Mouse (Mus musculus): ENCODE measurements around the gene Lims1. TPM values are rescaled to one million over a fixed set of nuclear protein-coding genes. Genes with fewer than 3 reads are reported as not detected.

Lims1 gene
- total RNA-seq, 2 experiments from 2014 or later, result 58.1 to 69.6 TPM

- no peak for DNase-seq
These were observed 60.5 kb downstream of the Lims1 start for GRCm38 (mm10) chr10:58383761-58384160.

- no peak for DNase-seq
These were observed 62.4 kb downstream of the Lims1 start for GRCm38 (mm10) chr10:58385629-58386028.

- DNase-seq, result no peak
These were observed 63.7 kb downstream of the Lims1 start for GRCm38 (mm10) chr10:58386997-58387396.

DNA sequence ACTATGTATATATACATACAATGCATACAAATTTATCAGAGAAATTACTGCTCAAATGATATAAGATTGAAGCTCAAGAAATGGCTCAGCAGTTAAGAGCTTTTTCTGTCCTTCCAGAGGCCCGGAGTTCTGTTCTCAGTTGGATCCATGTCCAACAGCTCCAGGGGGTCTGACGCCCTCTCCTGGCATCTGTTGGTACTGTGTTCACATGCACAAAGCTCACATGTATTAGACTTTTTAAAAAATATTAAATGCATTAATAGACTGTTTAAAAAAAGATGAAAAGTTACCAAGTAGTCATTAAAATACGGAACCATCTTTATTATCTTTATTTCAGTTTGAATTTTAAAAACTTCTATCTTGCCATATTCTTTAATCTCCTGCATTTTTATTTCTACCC lies 65.4 kb downstream of the Lims1 start:
- DNase-seq, result no peak

DNA sequence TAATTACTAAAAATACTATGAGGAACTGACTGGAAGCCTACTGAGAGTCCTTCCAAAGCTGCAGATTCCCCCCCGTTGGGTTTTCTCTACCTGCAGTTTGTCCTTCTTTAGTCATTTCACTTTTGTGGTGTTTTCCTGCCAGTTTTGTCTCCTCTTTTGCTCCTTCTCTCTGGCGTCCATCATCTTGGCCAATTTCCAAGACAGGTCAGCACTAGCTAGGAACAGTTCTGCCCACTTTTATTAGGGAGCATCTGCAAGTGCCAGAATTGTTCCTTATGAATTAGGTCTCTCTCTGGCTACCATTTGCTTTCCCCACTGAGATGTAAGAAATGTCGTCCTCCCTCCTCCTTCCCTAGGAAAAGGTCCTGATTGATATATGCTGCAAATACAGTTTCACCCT lies 65.9 kb downstream of the Lims1 start:
- no peak for DNase-seq

DNA sequence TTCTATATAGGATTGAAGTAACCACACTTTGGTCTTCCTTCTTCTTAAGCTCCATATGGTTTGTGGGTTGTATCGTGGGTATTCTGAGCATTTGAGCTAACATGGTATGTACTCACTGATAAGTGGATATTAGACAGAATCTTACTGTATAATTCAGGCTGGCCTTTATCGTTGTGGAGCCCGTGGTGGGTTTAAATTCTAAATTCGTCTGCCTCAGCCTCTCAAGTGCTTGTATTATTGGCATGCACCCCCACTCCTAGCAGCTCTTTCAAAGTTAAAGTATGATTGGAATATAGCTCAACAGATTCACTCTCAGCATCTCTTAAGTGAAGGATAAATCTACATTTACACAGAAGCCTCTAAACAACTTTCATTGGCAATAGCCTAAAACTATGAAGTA lies 69.2 kb downstream of the Lims1 start:
- no peak for DNase-seq

DNA sequence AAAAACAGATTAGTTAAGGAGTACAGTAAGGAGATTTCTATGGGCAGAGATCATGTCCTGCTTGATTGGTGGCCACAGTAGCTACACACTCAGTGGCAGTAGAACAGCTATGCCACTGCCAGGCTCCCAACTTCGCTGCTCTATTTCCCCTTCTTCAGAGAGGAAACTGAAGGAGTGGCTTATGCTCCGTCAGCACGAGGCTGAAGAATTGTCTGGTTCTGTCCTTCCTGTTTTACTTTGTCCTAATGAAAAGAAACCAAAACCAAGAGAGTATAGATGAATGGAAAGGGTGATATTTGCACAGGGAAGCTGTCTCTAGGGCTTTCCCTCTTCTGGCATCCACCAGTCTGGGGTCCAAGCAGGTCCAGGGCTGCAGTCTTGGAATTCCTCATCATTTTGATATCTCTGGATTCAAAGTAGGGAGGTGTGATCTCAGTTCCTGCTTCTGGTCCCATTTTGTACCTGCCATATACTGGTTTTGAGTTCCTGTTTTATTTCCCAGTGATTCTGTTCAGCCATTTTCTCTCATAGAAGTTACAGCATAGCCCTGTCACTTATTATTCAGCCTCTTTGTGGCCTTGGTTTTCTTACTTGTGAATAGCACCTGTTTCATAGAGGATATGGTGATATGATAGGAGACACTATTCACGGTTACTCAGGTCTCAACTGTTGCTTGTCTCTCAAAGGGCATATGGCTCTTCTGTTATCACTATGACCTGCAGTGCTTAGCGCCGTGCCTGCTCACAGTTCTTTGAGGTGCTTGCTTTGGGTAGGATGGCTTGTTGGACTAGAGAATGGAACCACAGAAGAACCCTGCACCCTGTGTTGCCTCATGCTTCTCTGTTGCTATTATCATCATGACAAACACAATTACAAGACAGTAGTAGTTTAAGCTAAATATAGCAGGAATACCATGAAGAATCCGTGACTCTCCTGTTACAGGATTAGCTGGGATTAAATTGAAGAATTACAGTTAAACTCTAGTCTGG lies 70.1 kb downstream of the Lims1 start:
- no peak for DNase-seq

DNA sequence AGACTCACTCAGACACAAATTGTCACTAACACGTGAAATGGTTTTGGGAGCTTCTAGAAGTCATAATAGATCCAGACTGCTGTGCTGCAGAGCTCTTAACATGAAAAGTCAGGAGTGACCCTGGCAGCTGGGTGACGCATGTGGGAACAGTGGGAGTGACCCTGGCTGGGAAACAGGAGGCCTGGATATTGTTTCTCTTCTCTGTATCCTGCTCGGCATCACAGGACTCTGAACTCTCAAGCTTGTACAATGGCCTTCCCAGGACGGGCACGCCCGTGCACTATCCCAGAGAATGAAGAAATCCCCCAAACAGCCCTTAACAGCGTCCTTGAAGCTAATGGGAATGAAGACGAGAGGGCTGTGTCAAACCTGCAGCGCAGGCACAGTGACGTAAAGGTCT lies 70.9 kb downstream of the Lims1 start:
- DNase-seq, result peak; percentile 83

DNA sequence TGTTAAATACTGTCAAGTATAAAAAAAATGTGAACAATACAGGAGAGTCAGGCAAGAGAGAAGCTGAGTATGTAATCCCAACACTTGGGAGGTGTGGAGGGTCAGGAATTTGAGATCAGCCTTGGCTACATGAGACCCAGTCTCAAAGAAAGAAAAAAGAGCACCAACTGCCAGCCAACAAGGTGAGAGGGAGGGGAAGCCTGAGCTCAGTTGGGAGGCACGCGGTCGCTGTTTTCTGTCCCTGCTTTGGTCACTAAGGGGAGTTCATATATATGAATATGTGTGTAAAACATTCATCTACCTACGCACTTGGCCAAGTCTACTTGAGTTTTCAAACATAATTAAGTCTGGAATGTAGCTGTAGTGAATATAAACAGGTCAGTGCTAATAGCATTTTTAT lies 72.0 kb downstream of the Lims1 start:
- no peak for DNase-seq

DNA sequence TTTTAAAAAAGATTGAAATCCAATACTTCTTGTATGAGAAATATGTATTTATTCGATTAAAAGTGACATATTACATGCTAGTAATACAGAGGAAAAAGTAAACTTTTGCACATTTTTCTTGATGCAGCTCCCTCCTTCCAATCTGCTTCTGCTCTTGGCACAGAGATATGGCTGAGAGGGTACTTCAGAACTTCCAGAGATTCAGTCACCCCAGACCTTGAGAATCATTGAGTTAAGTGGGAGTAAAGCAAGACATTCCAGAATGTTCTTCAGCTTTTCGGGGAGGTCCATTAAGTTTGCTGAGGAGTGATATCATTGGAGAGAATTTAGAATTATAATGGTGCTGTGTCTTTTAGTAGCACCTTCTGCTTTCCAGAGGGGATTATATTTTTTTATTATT lies 72.5 kb downstream of the Lims1 start:
- no peak for DNase-seq

DNA sequence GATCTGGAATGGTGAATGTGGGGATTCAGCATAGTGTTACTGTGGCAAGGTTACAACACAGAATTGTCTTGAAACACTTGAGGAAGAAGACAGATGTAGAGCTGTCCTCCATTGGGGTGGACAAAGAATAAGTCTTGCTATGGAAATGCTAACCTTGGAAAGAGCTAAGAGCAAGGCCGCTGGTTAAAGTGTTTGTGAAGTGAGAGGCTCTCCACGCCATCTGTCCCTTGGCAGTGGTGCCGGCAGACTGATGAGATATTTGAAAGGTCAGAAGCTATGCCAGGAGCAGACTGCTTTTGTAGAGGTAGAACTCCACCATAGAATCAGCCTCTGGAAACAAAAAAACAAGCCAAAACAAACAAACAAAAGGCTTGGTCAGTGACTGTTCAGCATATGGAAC lies 73.3 kb downstream of the Lims1 start:
- peak; percentile 44 for DNase-seq

DNA sequence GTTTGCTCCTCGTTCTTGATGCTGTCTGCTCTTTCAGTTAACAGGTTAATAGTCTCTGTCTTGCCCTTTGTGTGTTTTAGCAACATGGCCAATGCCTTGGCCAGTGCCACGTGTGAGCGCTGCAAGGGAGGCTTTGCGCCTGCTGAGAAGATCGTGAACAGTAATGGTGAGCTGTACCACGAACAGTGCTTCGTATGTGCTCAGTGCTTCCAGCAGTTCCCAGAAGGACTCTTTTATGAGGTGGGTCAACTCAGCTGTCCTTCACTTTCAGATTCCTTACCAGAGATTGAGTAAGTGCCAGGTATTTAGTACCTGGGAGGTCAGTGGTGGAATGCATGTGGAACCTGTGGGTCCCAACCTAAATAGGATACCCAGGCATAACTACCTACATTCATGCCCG lies 75.7 kb downstream of the Lims1 start:
- no peak for DNase-seq

DNA sequence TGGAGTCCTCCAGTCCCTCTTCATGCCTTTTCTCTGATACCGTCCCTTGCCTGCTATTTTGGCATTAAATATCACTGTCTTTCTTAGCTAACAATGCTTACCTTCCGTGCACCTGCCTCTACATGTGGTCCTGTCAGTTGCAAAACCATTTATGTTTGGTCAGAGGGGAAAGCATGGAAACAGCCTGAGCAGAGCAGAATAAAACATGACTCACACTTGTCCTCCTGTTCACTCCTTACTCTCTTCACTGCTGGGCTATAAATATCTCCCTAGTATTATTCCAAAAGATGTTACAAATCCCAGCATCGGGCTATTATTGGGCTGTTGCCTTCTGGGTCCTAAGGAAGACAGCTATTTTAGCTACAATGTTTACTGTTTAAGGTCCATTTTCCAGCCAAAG lies 78.6 kb downstream of the Lims1 start:
- DNase-seq, result no peak

DNA sequence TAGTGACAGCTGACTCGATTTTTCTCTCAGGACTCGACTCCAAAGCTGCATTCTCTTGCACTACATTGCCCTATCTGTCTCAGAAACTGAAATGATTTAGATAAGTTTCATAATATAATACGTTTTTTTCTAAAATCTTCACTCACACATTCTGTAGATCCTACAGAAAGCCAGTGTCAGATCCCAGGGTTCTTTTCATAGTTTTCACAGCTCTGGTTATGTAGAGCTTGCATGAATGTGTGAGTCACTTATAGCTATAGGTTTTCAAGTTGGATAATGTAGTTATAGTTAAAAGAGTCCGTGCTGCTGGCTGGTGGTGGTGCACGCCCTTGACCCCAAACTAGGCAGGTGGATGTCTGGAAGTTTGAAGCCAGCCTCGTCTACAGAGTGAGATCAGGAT lies 81.4 kb downstream of the Lims1 start:
- DNase-seq, result no peak

- no peak for DNase-seq
These were observed 82.2 kb downstream of the Lims1 start for GRCm38 (mm10) chr10:58405285-58405948.

GRCm38 (mm10) chr10:58405949-58406305 lies 82.7 kb downstream of the Lims1 start:
- peak; percentile 20 for DNase-seq

DNA sequence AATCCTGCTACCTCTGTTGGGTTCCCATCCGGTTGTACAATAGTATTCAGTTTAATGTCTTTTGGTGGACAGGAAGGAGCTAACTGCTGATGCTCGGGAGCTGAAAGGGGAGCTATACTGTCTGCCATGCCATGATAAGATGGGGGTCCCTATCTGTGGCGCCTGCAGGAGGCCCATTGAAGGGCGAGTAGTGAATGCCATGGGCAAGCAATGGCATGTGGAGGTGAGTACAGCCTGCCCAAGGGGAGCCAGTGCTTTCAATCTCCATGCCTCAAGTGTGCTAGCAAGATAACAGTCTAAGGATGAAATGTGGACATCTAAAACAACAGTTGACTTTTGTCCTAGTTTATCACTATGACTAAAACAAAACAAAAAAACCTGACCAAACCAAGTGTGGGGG lies 89.1 kb downstream of the Lims1 start:
- DNase-seq, result no peak

DNA sequence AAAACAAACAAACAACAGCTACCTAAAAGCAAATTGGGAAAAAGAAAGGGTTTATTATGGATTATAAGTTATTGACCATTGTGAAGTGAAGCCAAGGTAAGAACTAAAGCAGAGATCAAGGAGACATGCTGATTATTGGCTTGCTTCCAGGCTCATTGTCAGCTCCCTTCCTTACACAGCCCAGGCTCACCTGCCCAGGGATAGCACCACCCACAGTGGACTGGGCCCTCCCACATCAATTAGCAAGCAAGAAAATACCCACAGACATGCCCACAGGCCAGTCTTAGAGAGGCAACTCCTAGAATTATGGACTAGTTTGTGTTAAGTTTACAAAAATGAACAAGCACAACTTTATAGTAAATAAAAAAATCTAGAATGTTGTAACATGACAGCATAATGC lies 89.6 kb downstream of the Lims1 start:
- DNase-seq, result no peak

- DNase-seq, result no peak
These were observed 93.4 kb downstream of the Lims1 start for GRCm38 (mm10) chr10:58416702-58417101.

- DNase-seq, result no peak
These were observed 95.2 kb downstream of the Lims1 start for GRCm38 (mm10) chr10:58418290-58418971.

DNA sequence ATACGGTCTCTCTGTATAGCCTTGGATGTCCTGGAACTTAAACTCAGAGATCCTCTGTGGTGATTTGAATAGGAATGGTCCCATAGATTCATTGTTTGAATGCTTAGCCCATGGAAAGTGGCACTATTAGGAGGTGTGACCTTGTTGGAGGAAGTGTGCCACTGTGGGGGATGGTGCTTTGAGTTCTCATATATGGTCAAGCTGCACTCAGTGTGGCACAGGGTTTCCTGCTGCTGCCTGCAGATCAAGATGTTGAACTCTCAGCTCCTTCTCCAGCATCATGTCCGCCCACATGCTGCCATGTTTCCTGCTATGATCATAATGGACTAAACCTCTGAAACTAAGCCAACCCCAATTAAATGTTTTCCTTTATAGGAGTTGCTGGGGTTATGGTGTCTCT lies 104.7 kb downstream of the Lims1 start:
- DNase-seq, result no peak

GRCm38 (mm10) chr10:58445850-58446249 lies 122.6 kb downstream of the Lims1 start:
- DNase-seq, result no peak

All from adrenal gland, postnatal 10 days (tissue).